14 mouse cellular contexts compared by ENCODE assay signal in the genomic region with DNA sequence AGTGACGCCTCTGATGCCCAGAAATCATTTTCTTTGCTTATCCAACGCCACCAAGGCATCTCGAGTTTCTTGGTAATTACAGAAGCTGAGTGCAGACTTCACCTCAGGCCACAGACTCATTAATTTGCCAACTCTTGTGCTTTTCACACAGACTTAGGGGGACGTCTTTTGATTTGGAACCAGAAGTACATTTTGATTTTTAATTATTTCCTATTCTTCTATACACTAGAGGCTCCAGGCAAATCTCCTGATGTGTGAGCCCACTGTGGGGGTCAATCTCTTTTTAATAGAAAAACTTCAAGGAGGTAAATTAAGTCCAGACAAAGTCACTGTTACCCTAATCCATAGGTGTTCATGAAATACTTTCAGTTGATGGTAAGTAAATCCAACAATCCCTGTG.
"Had no signal": no experiment of that assay in that cellular context is flagged by ENCODE, and none has a peak within 500 bp of the region (broad histone marks: within the 10 kb centered on the region; RNA-seq: fewer than 3 reads in every experiment).

No protein-coding gene starts in this region.

- H3K9me3 ChIP-seq: liver, embryonic 12.5 days; midbrain, embryonic 12.5 days; neural tube, embryonic 12.5 days; stomach, embryonic 15.5 days had no signal

- H3K9ac ChIP-seq: liver, embryonic 12.5 days; liver, embryonic 14.5 days; lung, embryonic 14.5 days; midbrain, embryonic 12.5 days; neural tube, embryonic 12.5 days; stomach, embryonic 15.5 days had no signal

- H3K27ac ChIP-seq: liver, embryonic 12.5 days; liver, embryonic 14.5 days; midbrain, embryonic 12.5 days; neural tube, embryonic 12.5 days; stomach, embryonic 15.5 days; stomach, postnatal 0 days had no signal

- H3K4me1 ChIP-seq: liver, embryonic 12.5 days; midbrain, embryonic 12.5 days; neural tube, embryonic 12.5 days; stomach, embryonic 15.5 days had no signal

- H3K36me3 ChIP-seq: liver, embryonic 12.5 days; midbrain, embryonic 12.5 days; neural tube, embryonic 12.5 days; stomach, embryonic 15.5 days had no signal

- H3K4me3 ChIP-seq: liver, embryonic 12.5 days; midbrain, embryonic 12.5 days; neural tube, embryonic 12.5 days; stomach, embryonic 15.5 days had no signal

- DNase-seq: lung, adult 18-20 months; lung, embryonic 14.5 days; lung, postnatal 10 days; lung, postnatal 4 days; right cerebral cortex, postnatal 14 days; thymus, adult 18-20 months; thymus, postnatal 14 days; thymus, postnatal 36 days had no signal

- H3K27me3 ChIP-seq: liver, embryonic 12.5 days; midbrain, embryonic 12.5 days; neural tube, embryonic 12.5 days; stomach, embryonic 15.5 days had no signal

- H3K4me2 ChIP-seq: liver, embryonic 12.5 days; lung, embryonic 14.5 days; midbrain, embryonic 12.5 days; neural tube, embryonic 12.5 days; stomach, embryonic 15.5 days had no signal

- ATAC-seq: liver, embryonic 12.5 days had no signal
